Mouse (Mus musculus): ENCODE measurements at regions not wholly inside any gene's neighbourhood (a gene's known extent, or its start where the extent isn't known, plus 50 kb on each side); places are given as distances from the start of the nearest gene placed in this dataset.

DNA sequence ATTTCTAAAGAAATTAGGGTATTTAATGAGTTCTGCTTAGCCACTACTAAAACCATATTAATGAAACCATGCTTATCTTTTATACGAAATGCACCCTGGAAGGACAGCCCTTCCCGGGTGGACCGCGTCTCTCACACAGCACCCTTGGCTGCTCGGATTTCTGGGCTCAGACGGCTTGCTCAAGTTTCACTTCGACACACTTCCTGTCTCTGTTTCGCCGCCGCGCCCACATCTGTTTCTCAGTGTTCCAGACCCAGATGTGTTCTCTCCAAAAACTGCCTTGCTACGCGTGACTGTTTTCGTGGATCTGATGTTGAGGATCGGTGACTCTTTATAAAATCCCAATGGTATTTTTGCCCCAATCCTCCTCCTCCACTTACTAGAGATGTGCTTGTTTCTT lies 205.7 kb downstream of the Rnd3 start:
- no peak overlapping the region for H3K4me2 ChIP-seq (replicated peaks; ENCODE audit: low read depth)
- ATAC-seq: no peak
- no peak overlapping the region for H3K4me3 ChIP-seq (ENCODE audit: low read depth, low read length)
- H3K9ac ChIP-seq (ENCODE audit: low read depth, low read length): no peak overlapping the region
- H3K27ac ChIP-seq (ENCODE audit: low read depth, low read length): no peak overlapping the region
- H3K36me3 ChIP-seq (ENCODE audit: control insufficient read depth, insufficient read depth): no peaks in the 10 kb centered on the region
- no peak for TF ChIP-seq CTCF (IDR thresholded peaks at IDR 0.05; ENCODE audit: low read depth)
- WGBS: 84% methylated on average over 15 of the region's 15 CpGs
- no peaks in the 10 kb centered on the region for H3K27me3 ChIP-seq (replicated peaks; ENCODE audit: control insufficient read depth, insufficient read depth, low read length)
- H3K4me1 ChIP-seq (replicated peaks; ENCODE audit: control insufficient read depth, insufficient read depth, low read length): no peaks in the 10 kb centered on the region
- no peaks in the 10 kb centered on the region for H3K9me3 ChIP-seq (ENCODE audit: control insufficient read depth)

DNA sequence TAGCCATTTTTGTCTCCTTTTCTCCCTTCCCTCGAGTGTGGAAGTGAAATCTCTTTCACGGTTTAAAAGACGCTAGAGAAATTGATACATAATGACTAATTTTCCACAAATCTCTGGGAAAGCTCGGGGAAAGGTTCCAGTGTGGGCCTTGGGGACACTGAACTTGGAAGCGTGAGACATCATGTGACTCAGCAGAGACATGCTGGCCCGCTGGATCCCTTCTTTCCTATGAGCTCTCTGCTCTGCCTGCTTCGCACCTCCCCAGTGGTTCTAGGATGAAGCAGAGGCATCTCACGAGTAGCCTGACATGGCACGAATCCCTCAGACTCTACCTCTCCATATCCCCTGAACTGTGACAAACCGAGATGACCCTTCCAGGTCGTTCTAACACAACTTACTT lies 206.2 kb downstream of the Rnd3 start:
- Histone ChIP-seq H3K27ac (ENCODE audit: low read depth, low read length) (no peak overlapping the region), H3K27me3 (replicated peaks; ENCODE audit: control insufficient read depth, insufficient read depth, low read length) (no peaks in the 10 kb centered on the region), H3K4me3 (ENCODE audit: low read depth, low read length) (no peak overlapping the region), H3K4me1 (replicated peaks; ENCODE audit: control insufficient read depth, insufficient read depth, low read length) (no peaks in the 10 kb centered on the region), H3K4me2 (replicated peaks; ENCODE audit: low read depth) (no peak overlapping the region), H3K36me3 (ENCODE audit: control insufficient read depth, insufficient read depth) (no peaks in the 10 kb centered on the region), H3K9me3 (ENCODE audit: control insufficient read depth) (no peaks in the 10 kb centered on the region), H3K9ac (ENCODE audit: low read depth, low read length) (no peak overlapping the region)
- 88% methylated on average over 11 of the region's 11 CpGs for WGBS
- TF ChIP-seq CTCF (IDR thresholded peaks at IDR 0.05; ENCODE audit: low read depth): no peak
- ATAC-seq: no peak

DNA sequence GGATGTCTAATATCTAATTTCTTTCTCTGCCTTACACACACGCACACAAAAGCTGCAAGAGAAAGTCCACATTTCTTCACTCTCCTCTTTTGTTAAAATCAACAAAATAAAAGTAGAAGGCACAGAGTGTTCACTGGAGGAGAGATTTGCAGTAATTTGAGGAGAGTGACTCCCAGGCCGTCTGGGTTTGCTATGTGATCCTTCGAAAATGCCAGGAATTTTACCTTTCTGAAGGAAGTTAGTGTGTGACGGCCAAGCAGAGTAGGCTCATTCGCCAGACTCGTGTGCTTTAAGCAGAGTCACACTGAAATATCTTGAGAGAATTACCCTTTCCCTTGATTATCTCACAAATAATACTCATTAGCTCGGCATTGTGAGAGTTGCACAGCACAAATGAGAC lies 216.0 kb downstream of the Rnd3 start:
- no peak for ATAC-seq
- Histone ChIP-seq H3K4me2 (replicated peaks; ENCODE audit: low read depth) (no peak overlapping the region), H3K27me3 (replicated peaks; ENCODE audit: control insufficient read depth, insufficient read depth, low read length) (no peaks in the 10 kb centered on the region), H3K4me3 (ENCODE audit: low read depth, low read length) (no peak overlapping the region), H3K9ac (ENCODE audit: low read depth, low read length) (no peak overlapping the region), H3K9me3 (ENCODE audit: control insufficient read depth) (no peaks in the 10 kb centered on the region), H3K27ac (ENCODE audit: low read depth, low read length) (no peak overlapping the region), H3K36me3 (ENCODE audit: control insufficient read depth, insufficient read depth) (no peaks in the 10 kb centered on the region), H3K4me1 (replicated peaks; ENCODE audit: control insufficient read depth, insufficient read depth, low read length) (no peaks in the 10 kb centered on the region)
- TF ChIP-seq CTCF (IDR thresholded peaks at IDR 0.05; ENCODE audit: low read depth): no peak
- WGBS: 50% methylated on average over 7 of the region's 7 CpGs

DNA sequence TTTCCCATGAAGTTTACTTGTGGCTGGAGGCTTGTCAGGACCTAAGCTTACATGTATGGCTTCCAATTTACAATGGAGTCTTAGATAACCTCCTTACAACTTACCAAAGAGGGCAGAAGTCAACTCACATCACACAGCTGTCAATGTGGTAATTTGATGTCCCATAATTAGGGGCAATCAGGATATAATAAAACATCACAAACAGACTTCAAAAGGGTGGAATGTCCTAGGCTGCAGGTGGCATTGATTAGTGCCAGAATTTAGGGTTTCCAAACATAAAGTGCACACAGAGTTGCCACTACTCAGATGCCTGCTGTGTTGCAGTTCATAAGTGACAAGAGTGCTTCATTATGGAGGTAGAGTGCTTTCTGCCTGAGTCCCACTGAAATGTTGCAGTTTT lies 227.9 kb downstream of the Rnd3 start:
- H3K4me3 ChIP-seq (ENCODE audit: low read depth, low read length): no peak overlapping the region
- H3K4me1 ChIP-seq (replicated peaks; ENCODE audit: control insufficient read depth, insufficient read depth, low read length): no peaks in the 10 kb centered on the region
- TF ChIP-seq CTCF (IDR thresholded peaks at IDR 0.05; ENCODE audit: low read depth): no peak
- H3K36me3 ChIP-seq (ENCODE audit: control insufficient read depth, insufficient read depth): no peaks in the 10 kb centered on the region
- no peak overlapping the region for H3K9ac ChIP-seq (ENCODE audit: low read depth, low read length)
- no peaks in the 10 kb centered on the region for H3K27me3 ChIP-seq (replicated peaks; ENCODE audit: control insufficient read depth, insufficient read depth, low read length)
- no peak overlapping the region for H3K27ac ChIP-seq (ENCODE audit: low read depth, low read length)
- H3K9me3 ChIP-seq (ENCODE audit: control insufficient read depth): no peaks in the 10 kb centered on the region
- H3K4me2 ChIP-seq (replicated peaks; ENCODE audit: low read depth): no peak overlapping the region
- no peak for ATAC-seq

DNA sequence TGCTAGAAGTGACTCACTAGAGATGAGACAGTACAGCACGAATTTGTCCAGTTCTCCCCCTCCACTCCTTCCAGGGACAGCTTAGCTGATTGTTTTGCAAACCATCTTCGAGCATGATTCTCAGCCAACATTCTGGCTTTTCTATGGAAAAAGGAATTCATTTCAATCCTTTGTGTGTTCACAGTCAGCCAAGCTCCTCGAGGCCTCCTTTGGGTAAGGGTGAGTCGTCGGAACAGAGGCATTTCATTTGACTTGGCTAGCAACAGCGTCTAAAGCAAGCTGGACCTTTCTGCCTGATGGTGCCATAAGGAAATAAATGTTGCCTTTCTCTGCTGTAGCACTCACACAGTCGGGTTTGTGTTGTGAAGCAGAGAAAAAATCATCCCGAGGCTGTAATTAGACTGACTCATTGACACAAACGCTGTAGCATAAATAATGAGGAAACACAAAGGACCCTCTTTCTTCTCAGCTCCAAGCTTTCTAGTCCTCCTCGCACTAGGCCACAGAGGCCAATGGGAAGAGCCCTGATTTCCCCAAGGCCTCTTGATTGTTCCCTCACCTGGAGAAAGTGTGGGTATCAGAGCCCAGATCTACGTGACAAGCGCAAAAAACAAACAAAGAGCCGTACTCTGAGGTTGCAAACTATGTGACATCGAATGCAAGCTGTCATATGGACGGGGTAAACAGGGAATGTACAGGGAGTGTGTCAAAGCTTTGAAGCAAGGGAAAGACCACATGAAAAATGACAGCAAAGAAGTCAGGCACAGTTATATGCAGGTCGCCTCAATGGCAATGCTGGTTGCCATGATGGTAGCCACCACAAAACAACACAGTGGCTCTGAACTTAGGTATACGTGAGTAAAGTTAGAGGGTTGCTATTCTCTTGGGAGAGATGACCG lies 232.3 kb downstream of the Rnd3 start:
- Histone ChIP-seq H3K27ac (ENCODE audit: low read depth, low read length) (no peak overlapping the region), H3K36me3 (ENCODE audit: control insufficient read depth, insufficient read depth) (no peaks in the 10 kb centered on the region), H3K4me2 (replicated peaks; ENCODE audit: low read depth) (no peak overlapping the region), H3K9me3 (ENCODE audit: control insufficient read depth) (no peaks in the 10 kb centered on the region), H3K27me3 (replicated peaks; ENCODE audit: control insufficient read depth, insufficient read depth, low read length) (no peaks in the 10 kb centered on the region), H3K9ac (ENCODE audit: low read depth, low read length) (no peak overlapping the region), H3K4me3 (ENCODE audit: low read depth, low read length) (no peak overlapping the region), H3K4me1 (replicated peaks; ENCODE audit: control insufficient read depth, insufficient read depth, low read length) (no peaks in the 10 kb centered on the region)
- TF ChIP-seq CTCF (IDR thresholded peaks at IDR 0.05; ENCODE audit: low read depth): no peak
- 65% methylated on average over 18 of the region's 18 CpGs for WGBS
- no peak for ATAC-seq

DNA sequence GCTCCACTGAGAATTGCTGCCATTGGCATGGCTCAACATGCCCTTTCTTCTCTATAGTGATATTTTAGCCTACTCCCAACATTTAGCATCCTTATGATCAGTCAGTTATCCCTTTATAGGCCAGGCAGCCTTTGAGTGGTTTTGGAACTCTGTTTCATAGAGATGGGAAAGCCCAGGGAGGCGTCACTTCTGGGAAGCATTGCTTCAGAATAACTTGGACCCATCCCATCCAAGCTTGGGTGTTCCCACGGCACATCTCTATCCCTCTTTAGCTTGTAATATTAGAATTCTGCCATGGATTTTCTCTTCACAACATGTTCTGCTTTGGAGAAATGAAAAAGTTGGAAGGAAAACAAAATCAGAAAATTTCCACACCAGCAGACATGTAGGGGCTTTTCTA lies 233.8 kb downstream of the Rnd3 start:
- Histone ChIP-seq H3K9ac (ENCODE audit: low read depth, low read length) (no peak overlapping the region), H3K9me3 (ENCODE audit: control insufficient read depth) (no peaks in the 10 kb centered on the region), H3K4me2 (replicated peaks; ENCODE audit: low read depth) (no peak overlapping the region), H3K27me3 (replicated peaks; ENCODE audit: control insufficient read depth, insufficient read depth, low read length) (no peaks in the 10 kb centered on the region), H3K27ac (ENCODE audit: low read depth, low read length) (no peak overlapping the region), H3K4me3 (ENCODE audit: low read depth, low read length) (no peak overlapping the region), H3K4me1 (replicated peaks; ENCODE audit: control insufficient read depth, insufficient read depth, low read length) (no peaks in the 10 kb centered on the region), H3K36me3 (ENCODE audit: control insufficient read depth, insufficient read depth) (no peaks in the 10 kb centered on the region)
- no peak for ATAC-seq
- WGBS: 90% methylated on average over 2 of the region's 2 CpGs
- no peak for TF ChIP-seq CTCF (IDR thresholded peaks at IDR 0.05; ENCODE audit: low read depth)
